Mouse (Mus musculus) erythroblast, embryonic 14.5 days (primary cell): Measurements from ENCODE around the gene Brca1. TPM values are rescaled to one million over a fixed set of nuclear protein-coding genes. Genes with fewer than 3 reads are reported as not detected.
A peak's percentile ranks its signal among the peaks of the same experiment; 100 is the strongest.
"Not testable (repeated sequence)": the region's sequence is repeated elsewhere in the genome, so short reads cannot be mapped to it uniquely, and the experiment has no call there.

Source experiments
- H3K27me3 ChIP-seq: 2 replicates; pipeline ENCODE4 v1.6.1; 2012; ENCODE audit warnings: inconsistent platforms; ENCODE audit not compliant: control insufficient read depth
- H3K36me3 ChIP-seq: 2 replicates; pipeline ENCODE4 v1.6.1; 2012; ENCODE audit warnings: mild to moderate bottlenecking, inconsistent platforms; ENCODE audit not compliant: control insufficient read depth
- H3K4me1 ChIP-seq: 2 replicates; pipeline ENCODE4 v1.6.1; 2012; ENCODE audit warnings: inconsistent platforms; ENCODE audit not compliant: control insufficient read depth
- H3K4me3 ChIP-seq: replicated peaks from 2 replicates; pipeline ENCODE3; 2012; ENCODE audit warnings: moderate library complexity, mild to moderate bottlenecking, inconsistent platforms
- H3K9me3 ChIP-seq: 2 replicates; pipeline ENCODE4 v1.6.1; 2012; ENCODE audit warnings: low read length, inconsistent platforms, mixed read lengths; ENCODE audit not compliant: control insufficient read depth
- GATA1 ChIP-seq: IDR thresholded peaks from 2 replicates; pipeline ENCODE4 v1.6.1; 2012; ENCODE audit warnings: low read length, inconsistent platforms, mixed read lengths
- TAL1 ChIP-seq: IDR thresholded peaks from 3 replicates; pipeline ENCODE4 v1.6.1; 2012; ENCODE audit warnings: low read length, inconsistent platforms, mixed read lengths
- polyA plus RNA-seq: library from polyadenylated mRNA; stranded (reverse); fragments of >175 nt; gene quantifications from 2 replicates; pipeline ENCODE4 v1.2.3, GENCODE M21; 2012

Gene Brca1
- polyA plus RNA-seq, 1 experiment, result 0.44 TPM

GRCm38 (mm10) chr11:101448274-101448746 lies 103.4 kb downstream of the Brca1 start, which contains the start of gene Ifi35:
Gene Ifi35, plus strand, starts transcription at chr11:101448407.
- Histone ChIP-seq H3K36me3 (peaks cover 43% of the 10 kb centered on the region), H3K4me3 (peak within 1 kb of the TSS; percentile 88), H3K9me3 (no peaks in the 10 kb centered on the region), H3K4me1 (peaks cover 68% of the 10 kb centered on the region), H3K27me3 (no peaks in the 10 kb centered on the region)
- TF ChIP-seq GATA1, result no peak
- no peak for TF ChIP-seq TAL1

DNA sequence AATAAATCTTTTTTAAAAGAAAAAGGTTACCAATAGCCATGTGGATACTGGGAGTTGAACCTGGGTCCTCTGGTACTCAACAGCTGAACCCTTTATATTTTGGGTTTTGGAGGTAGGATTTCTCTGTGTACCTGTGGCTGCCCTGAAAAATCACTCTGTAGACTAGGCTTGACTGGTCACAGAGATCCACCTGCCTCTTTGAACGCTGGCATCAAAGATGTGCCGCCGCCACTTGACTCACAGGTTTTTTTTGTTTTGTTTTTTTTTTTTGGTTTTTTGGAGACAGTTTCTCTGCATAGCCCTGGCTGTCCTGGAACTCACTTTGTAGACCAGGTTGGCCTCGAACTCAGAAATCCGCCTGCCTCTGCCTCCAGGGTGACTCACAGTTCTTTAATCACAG lies 104.0 kb downstream of the Brca1 start:
- peak overlapping the region; percentile 88 for H3K4me3 ChIP-seq
- H3K4me1 ChIP-seq, result peaks cover 73% of the 10 kb centered on the region
- TF ChIP-seq TAL1 (no peak), GATA1 (no peak)

GRCm38 (mm10) chr11:101446860-101447259 lies 104.9 kb downstream of the Brca1 start:
- Histone ChIP-seq H3K4me1 (peaks cover 69% of the 10 kb centered on the region), H3K36me3 (peaks cover 44% of the 10 kb centered on the region)
- H3K27me3 ChIP-seq, H3K9me3 ChIP-seq, H3K4me3 ChIP-seq: not testable (repeated sequence)

More for the DNA sequence above, 104.0 kb downstream of the Brca1 start:
- H3K27me3 ChIP-seq, result no peaks in the 10 kb centered on the region
- no peaks in the 10 kb centered on the region for H3K9me3 ChIP-seq
- H3K36me3 ChIP-seq, result peaks cover 48% of the 10 kb centered on the region

DNA sequence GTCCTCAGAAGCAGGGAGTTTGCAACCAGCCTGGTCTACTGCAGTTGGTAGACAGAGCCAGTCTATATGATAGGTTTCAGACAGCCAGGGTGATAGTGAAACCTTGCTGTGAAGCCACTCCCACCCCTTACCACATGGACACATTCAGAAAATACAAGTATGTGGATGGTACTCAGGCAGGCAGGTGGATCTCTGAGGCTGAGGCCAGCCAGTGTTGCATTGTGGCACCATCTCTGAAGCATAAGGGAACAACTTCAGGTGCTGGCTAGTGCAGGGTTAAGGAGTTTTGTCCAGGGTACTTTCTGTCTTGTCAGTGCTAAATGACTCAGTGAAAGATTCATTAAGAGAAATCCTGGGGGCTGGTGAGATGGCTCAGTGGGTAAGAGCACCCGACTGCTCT lies 105.4 kb downstream of the Brca1 start:
- Histone ChIP-seq H3K27me3 (no peaks in the 10 kb centered on the region), H3K9me3 (no peaks in the 10 kb centered on the region), H3K4me3 (no peak overlapping the region), H3K36me3 (peaks cover 39% of the 10 kb centered on the region), H3K4me1 (peaks cover 65% of the 10 kb centered on the region)
- no peak for TF ChIP-seq GATA1
- no peak for TF ChIP-seq TAL1

- Histone ChIP-seq H3K27me3 (no peaks in the 10 kb centered on the region), H3K4me3 (peak overlapping the region; percentile 73), H3K4me1 (peaks cover 40% of the 10 kb centered on the region), H3K36me3 (peaks cover 35% of the 10 kb centered on the region), H3K9me3 (no peaks in the 10 kb centered on the region)
- TF ChIP-seq GATA1 (no peak), TAL1 (no peak)
Observed at GRCm38 (mm10) chr11:101442760-101443159, 109.0 kb downstream of the Brca1 start.

- Histone ChIP-seq H3K4me1 (peaks cover 35% of the 10 kb centered on the region), H3K9me3 (no peaks in the 10 kb centered on the region), H3K27me3 (no peaks in the 10 kb centered on the region), H3K4me3 (peak within 1 kb of the TSS; percentile 73), H3K36me3 (peaks cover 35% of the 10 kb centered on the region)
- TF ChIP-seq TAL1, result no peak
- no peak for TF ChIP-seq GATA1
Observed at GRCm38 (mm10) chr11:101442127-101442693, 109.5 kb downstream of the Brca1 start, which contains the start of gene Rpl27. Gene Rpl27, plus strand, starts transcription at chr11:101442298.

DNA sequence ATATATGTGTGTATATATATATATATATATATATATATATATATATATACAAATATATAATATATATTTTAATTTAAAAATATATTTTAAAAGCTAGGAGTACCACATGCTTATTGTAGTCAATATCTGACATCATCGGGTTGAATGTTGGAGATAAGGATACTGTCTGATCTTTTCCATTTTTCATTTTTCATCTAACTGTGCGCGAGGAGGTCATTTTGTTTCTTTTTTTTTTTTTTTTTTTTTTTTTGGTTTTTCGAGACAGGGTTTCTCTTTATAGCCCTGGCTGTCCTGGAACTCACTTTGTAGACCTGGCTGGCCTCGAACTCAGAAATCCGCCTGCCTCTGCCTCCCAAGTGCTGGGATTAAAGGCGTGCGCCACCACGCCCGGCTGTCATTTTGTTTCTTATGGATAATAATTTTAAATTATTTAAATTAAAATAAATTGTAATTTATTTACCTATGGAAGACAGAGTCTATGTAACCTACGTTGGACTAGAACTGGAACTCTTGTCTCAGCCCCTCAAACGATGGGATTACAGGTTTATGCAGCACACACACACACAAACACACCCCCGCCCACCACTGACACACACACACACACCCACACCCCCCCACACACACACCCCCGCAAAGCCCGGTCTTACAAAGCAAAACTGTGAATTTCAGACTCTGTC lies 110.2 kb downstream of the Brca1 start:
- H3K9me3 ChIP-seq, H3K27me3 ChIP-seq: not testable (repeated sequence)
- Histone ChIP-seq H3K4me1 (peaks cover 35% of the 10 kb centered on the region), H3K4me3 (peak overlapping the region; percentile 73), H3K36me3 (peaks cover 35% of the 10 kb centered on the region)

Other genes starting within 250 kb of the Brca1 start
- 17.9 and 19.6 TPM in 2 replicates for gene Becn1, start 249.7 kb downstream of the Brca1 start, polyA plus RNA-seq
- 22.5 and 26.2 TPM in 2 replicates for gene Psme3, start 235.7 kb downstream of the Brca1 start, polyA plus RNA-seq
- gene Aoc2, start 226.9 kb downstream of the Brca1 start, polyA plus RNA-seq, result 1.9 and 2.8 TPM in 2 replicates
- 0.02 and 0.06 TPM in 2 replicates for gene Aoc3, start 221.3 kb downstream of the Brca1 start, polyA plus RNA-seq
- gene G6pc, start 184.4 kb downstream of the Brca1 start, polyA plus RNA-seq, result not detected in 2 replicates
- gene Aarsd1, start 134.3 kb downstream of the Brca1 start, polyA plus RNA-seq, result 2.9 and 3.7 TPM in 2 replicates
- 3.6 and 3.7 TPM in 2 replicates for gene Gm27029, start 127.2 kb downstream of the Brca1 start, polyA plus RNA-seq
- 0.20 and 0.24 TPM in 2 replicates for gene Rundc1, start 126.9 kb downstream of the Brca1 start, polyA plus RNA-seq
- gene Ptges3l, start 126.6 kb downstream of the Brca1 start, polyA plus RNA-seq, result not detected in 2 replicates
- 28.9 and 48.8 TPM in 2 replicates for gene Rpl27, start 109.7 kb downstream of the Brca1 start, polyA plus RNA-seq
- gene Ifi35, start 103.5 kb downstream of the Brca1 start, polyA plus RNA-seq, result 1.6 and 2.1 TPM in 2 replicates
- 0.09 and 0.16 TPM in 2 replicates for gene Rnd2, start 87.0 kb downstream of the Brca1 start, polyA plus RNA-seq
- gene Vat1, start 85.7 kb downstream of the Brca1 start, polyA plus RNA-seq, result 0.69 and 0.80 TPM in 2 replicates
- 2.0 and 5.3 TPM in 2 replicates for gene Nbr1, start 194 bp upstream of the Brca1 start, polyA plus RNA-seq
- gene Tmem106a, start 30.3 kb upstream of the Brca1 start, polyA plus RNA-seq, result 0.05 TPM in 1 of 2 replicates, not detected in the other
- not detected in 2 replicates for gene Gm11634, start 47.3 kb upstream of the Brca1 start, polyA plus RNA-seq
- gene Rdm1, start 75.2 kb upstream of the Brca1 start, polyA plus RNA-seq, result 1.4 and 2.2 TPM in 2 replicates
- 0.04 and 0.13 TPM in 2 replicates for gene Arl4d, start 113.6 kb upstream of the Brca1 start, polyA plus RNA-seq
- gene Dhx8, start 181.0 kb upstream of the Brca1 start, polyA plus RNA-seq, result 0.88 and 0.89 TPM in 2 replicates
- 0.09 TPM in 1 of 2 replicates, not detected in the other for gene Etv4, start 233.4 kb upstream of the Brca1 start, polyA plus RNA-seq